Mouse (Mus musculus) heart, adult 11 months (tissue): ENCODE results near the gene En1.

Source experiments
- DNase-seq: peaks from one replicate; pipeline ENCODE4 v3.0.0; 2022

En1 gene

GRCm38 (mm10) chr1:120628821-120629220 lies 26.6 kb downstream of the En1 start:
- DNase-seq: no peak

- DNase-seq: no peak
Observed at GRCm38 (mm10) chr1:120643380-120643779, 41.2 kb downstream of the En1 start.

GRCm38 (mm10) chr1:120643848-120644711 lies 41.9 kb downstream of the En1 start:
- DNase-seq: no peak

GRCm38 (mm10) chr1:120644755-120645154 lies 42.5 kb downstream of the En1 start:
- no peak for DNase-seq

- no peak for DNase-seq
Observed at GRCm38 (mm10) chr1:120650068-120650467, 47.9 kb downstream of the En1 start.

- DNase-seq: no peak
Observed at GRCm38 (mm10) chr1:120651997-120652396, 49.8 kb downstream of the En1 start.

GRCm38 (mm10) chr1:120654950-120655396 lies 52.8 kb downstream of the En1 start:
- no peak for DNase-seq
